Mouse (Mus musculus) neural tube, embryonic 12.5 days (tissue): ENCODE data around the gene Cdk19. TPM values are rescaled to one million over a fixed set of nuclear protein-coding genes. Genes with fewer than 3 reads are reported as not detected.
"Not testable (repeated sequence)": the region's sequence is repeated elsewhere in the genome, so short reads cannot be mapped to it uniquely, and the experiment has no call there.

ENCODE experiments used
- ATAC-seq: fragments of 200-750 bp; cut with Nextera tagmentation; 2 replicates; pipeline ENCODE4 v1.8.0; 2017; ENCODE audit warnings: low read depth, mild to moderate bottlenecking, moderate TSS enrichment, moderate library complexity; ENCODE audit not compliant: low FRiP score
- H3K27ac ChIP-seq: fragments of 300-500 bp; sonication (generic); 2 replicates; pipeline ENCODE4 v1.5.1; 2016
- H3K27me3 ChIP-seq: fragments of 300-500 bp; sonication (generic); replicated peaks from 2 replicates; pipeline ENCODE4 v1.6.1; 2016; ENCODE audit warnings: mild to moderate bottlenecking
- H3K36me3 ChIP-seq: fragments of 300-500 bp; sonication (generic); 2 replicates; pipeline ENCODE4 v1.6.1; 2016; ENCODE audit warnings: mild to moderate bottlenecking
- H3K4me1 ChIP-seq: fragments of 300-500 bp; sonication (generic); 2 replicates; pipeline ENCODE4 v1.6.1; 2016
- H3K4me2 ChIP-seq: fragments of 300-500 bp; sonication (generic); replicated peaks from 2 replicates; pipeline ENCODE4 v1.6.1; 2016; ENCODE audit warnings: mild to moderate bottlenecking
- H3K4me3 ChIP-seq: fragments of 300-500 bp; sonication (generic); 2 replicates; pipeline ENCODE4 v1.5.1; 2016
- H3K9ac ChIP-seq: fragments of 300-500 bp; sonication (generic); 2 replicates; pipeline ENCODE4 v1.6.1; 2016; ENCODE audit warnings: mild to moderate bottlenecking
- H3K9me3 ChIP-seq: fragments of 300-500 bp; sonication (generic); 2 replicates; pipeline ENCODE4 v1.6.1; 2016; ENCODE audit warnings: mild to moderate bottlenecking
- WGBS: fragments of 180-500 bp; shearing (Covaris S2); methylation state at CpG from one replicate; pipeline ENCODE4 v1.1.7; 2016; 5-methylcytosine and 5-hydroxymethylcytosine counted together
- polyA plus RNA-seq: library from polyadenylated mRNA; unstranded; fragments of >200 nt; fragmentation: Nextera tagmentation; extraction: Ambion mirVana; gene quantifications from 2 replicates; pipeline ENCODE4 v1.2.1, GENCODE M21; 2016

The Cdk19 gene
- polyA plus RNA-seq, 1 experiment from 2014 or later = 12.9 TPM

- H3K4me2 ChIP-seq = no peak overlapping the region
- no peaks in the 10 kb centered on the region for H3K36me3 ChIP-seq
- H3K27ac ChIP-seq = no peak overlapping the region
- H3K9ac ChIP-seq = no peak overlapping the region
- no peaks in the 10 kb centered on the region for H3K9me3 ChIP-seq
- H3K27me3 ChIP-seq = no peaks in the 10 kb centered on the region
- peaks cover 6% of the 10 kb centered on the region; the same call in 1 of the 2 replicates for H3K4me1 ChIP-seq
- WGBS = 92% methylated on average over 7 of the region's 7 CpGs
- ATAC-seq = no peak
- no peak overlapping the region for H3K4me3 ChIP-seq
Measured at GRCm38 (mm10) chr10:40500723-40501245, 161.4 kb downstream of the Cdk19 start.

GRCm38 (mm10) chr10:40502734-40503133, 163.4 kb downstream of the Cdk19 start:
- H3K9ac ChIP-seq = no peak overlapping the region
- H3K27ac ChIP-seq = no peak overlapping the region
- H3K9me3 ChIP-seq = no peaks in the 10 kb centered on the region
- no peaks in the 10 kb centered on the region for H3K27me3 ChIP-seq
- no peaks in the 10 kb centered on the region for H3K36me3 ChIP-seq
- H3K4me1 ChIP-seq = peaks cover 6% of the 10 kb centered on the region; the same call in 1 of the 2 replicates
- no peak overlapping the region for H3K4me3 ChIP-seq
- no peak for ATAC-seq
- no peak overlapping the region for H3K4me2 ChIP-seq
- 90% methylated on average over 2 of the region's 3 CpGs for WGBS

DNA sequence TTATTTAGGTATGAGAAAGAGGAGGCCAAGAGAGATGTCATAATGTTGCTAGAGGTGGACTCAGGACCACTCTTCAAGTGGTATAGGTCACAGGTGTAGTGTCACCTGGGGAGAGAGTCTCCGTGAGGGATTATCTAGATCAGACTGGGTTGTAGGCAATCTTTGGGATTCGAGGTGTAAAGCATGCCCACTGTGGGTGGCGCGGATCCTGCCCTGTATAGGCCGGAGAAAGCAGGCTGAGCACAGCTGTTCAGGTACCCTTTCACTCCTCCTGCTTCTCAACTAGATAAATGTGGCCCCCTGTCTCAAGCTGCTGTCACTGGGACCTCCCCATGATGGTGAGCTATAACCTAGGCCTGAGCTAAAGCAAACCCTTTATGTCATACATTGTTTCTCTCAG, 171.0 kb downstream of the Cdk19 start:
- Histone ChIP-seq H3K27ac (no peak overlapping the region), H3K4me3 (no peak overlapping the region), H3K9me3 (peaks cover 4% of the 10 kb centered on the region; the same call in 1 of the 2 replicates), H3K4me1 (no peaks in the 10 kb centered on the region), H3K27me3 (no peaks in the 10 kb centered on the region), H3K36me3 (no peaks in the 10 kb centered on the region), H3K9ac (no peak overlapping the region), H3K4me2 (no peak overlapping the region)
- 94% methylated on average over 5 of the region's 5 CpGs for WGBS
- ATAC-seq = no peak

DNA sequence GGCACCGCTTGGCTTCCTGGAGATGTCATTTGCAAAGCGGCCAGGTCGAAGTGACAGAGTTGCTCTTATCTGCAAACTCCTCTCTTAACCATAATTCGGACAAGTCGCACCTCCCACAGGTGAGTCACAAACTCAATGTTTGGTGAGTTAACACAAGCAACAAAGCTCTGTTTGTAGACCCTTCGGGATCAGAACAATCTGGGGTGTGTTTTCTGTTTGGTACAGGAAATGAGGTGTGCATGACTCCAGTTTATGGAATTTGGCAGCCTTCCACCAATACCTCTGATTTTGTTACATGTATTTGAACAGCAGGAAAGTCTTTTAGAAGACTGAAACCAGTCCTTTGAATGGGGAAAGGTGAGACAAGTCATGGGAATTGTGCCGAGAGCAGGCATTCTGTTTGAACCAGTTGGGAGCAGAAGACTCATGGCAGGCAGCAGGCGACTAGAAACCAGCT, 171.9 kb downstream of the Cdk19 start:
- Histone ChIP-seq H3K4me1 (no peaks in the 10 kb centered on the region), H3K36me3 (no peaks in the 10 kb centered on the region), H3K4me3 (no peak overlapping the region), H3K27ac (no peak overlapping the region), H3K27me3 (no peaks in the 10 kb centered on the region), H3K9me3 (peaks cover 4% of the 10 kb centered on the region; the same call in 1 of the 2 replicates), H3K9ac (no peak overlapping the region), H3K4me2 (no peak overlapping the region)
- WGBS = 92% methylated on average over 8 of the region's 8 CpGs
- no peak for ATAC-seq

DNA sequence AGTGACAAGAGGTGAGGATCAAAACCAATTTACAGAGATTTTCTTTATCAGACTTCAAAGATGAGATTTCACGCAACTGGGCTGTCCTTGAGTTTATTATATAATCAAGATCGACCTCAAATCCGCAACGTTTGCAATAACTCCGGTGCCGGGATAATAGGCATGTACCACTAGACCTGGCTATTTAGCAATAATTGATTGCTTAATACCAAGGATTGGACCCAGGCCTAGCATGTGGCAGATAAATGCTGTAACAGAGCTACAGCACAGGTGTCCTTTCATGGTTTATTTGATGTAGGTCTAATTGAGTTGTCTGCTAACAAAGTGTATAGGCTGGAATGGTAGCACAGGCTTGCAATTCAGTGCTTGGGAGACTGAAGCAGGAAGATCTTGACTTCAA, 172.8 kb downstream of the Cdk19 start:
- no peak overlapping the region for H3K9ac ChIP-seq

GRCm38 (mm10) chr10:40512996-40513395, 173.6 kb downstream of the Cdk19 start:
- not testable (repeated sequence) for H3K4me3 ChIP-seq, H3K36me3 ChIP-seq, H3K9me3 ChIP-seq, H3K4me2 ChIP-seq, ATAC-seq, H3K4me1 ChIP-seq, H3K27me3 ChIP-seq, H3K27ac ChIP-seq, H3K9ac ChIP-seq
- WGBS = 94% methylated on average over 7 of the region's 7 CpGs

More for the DNA sequence above, 172.8 kb downstream of the Cdk19 start:
- Histone ChIP-seq H3K27me3 (no peaks in the 10 kb centered on the region), H3K36me3 (no peaks in the 10 kb centered on the region), H3K9me3 (peaks cover 4% of the 10 kb centered on the region; the same call in 1 of the 2 replicates), H3K4me3 (no peak overlapping the region), H3K27ac (no peak overlapping the region), H3K4me2 (no peak overlapping the region), H3K4me1 (peaks cover 4% of the 10 kb centered on the region)
- 93% methylated on average over 6 of the region's 6 CpGs for WGBS
- no peak for ATAC-seq

DNA sequence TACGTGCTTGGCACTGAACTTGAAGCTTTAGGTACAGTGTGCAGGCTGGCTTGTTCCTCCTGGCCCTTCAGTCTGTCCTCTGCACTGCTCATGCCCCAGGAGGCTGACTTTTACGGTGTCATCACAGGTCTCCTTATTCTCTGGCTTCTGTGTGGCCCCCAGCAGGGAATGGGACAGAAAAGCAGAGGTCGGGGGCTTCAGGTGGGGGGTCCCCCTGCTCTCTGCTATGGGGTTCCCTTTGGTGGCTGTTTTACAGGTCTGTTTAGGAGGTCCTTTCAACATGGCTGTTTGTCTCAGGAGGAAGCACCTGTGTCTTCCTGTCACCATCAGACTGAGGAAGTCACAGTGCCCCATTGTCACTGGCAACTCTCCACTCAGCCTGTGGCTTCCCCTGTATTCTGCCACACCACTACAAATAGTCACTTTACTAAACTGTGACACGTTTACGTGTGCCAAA, 175.9 kb downstream of the Cdk19 start:
- no peak for ATAC-seq
- WGBS = 72% methylated on average over 5 of the region's 5 CpGs

GRCm38 (mm10) chr10:40516421-40516820, 177.1 kb downstream of the Cdk19 start:
- H3K4me1 ChIP-seq = peaks cover 9% of the 10 kb centered on the region
- H3K9ac ChIP-seq = no peak overlapping the region
- no peak overlapping the region for H3K4me3 ChIP-seq
- 51% methylated on average over 4 of the region's 4 CpGs for WGBS
- no peaks in the 10 kb centered on the region for H3K27me3 ChIP-seq
- H3K9me3 ChIP-seq = peaks cover 4% of the 10 kb centered on the region; the same call in 1 of the 2 replicates
- H3K27ac ChIP-seq = no peak overlapping the region
- no peaks in the 10 kb centered on the region for H3K36me3 ChIP-seq
- no peak for ATAC-seq
- no peak overlapping the region for H3K4me2 ChIP-seq

More for the DNA sequence above, 175.9 kb downstream of the Cdk19 start:
- peaks cover 4% of the 10 kb centered on the region for H3K4me1 ChIP-seq
- H3K27me3 ChIP-seq = no peaks in the 10 kb centered on the region
- H3K9ac ChIP-seq = no peak overlapping the region
- H3K36me3 ChIP-seq = no peaks in the 10 kb centered on the region
- no peak overlapping the region for H3K4me3 ChIP-seq
- no peak overlapping the region for H3K27ac ChIP-seq
- H3K4me2 ChIP-seq = no peak overlapping the region
- peaks cover 4% of the 10 kb centered on the region; the same call in 1 of the 2 replicates for H3K9me3 ChIP-seq

DNA sequence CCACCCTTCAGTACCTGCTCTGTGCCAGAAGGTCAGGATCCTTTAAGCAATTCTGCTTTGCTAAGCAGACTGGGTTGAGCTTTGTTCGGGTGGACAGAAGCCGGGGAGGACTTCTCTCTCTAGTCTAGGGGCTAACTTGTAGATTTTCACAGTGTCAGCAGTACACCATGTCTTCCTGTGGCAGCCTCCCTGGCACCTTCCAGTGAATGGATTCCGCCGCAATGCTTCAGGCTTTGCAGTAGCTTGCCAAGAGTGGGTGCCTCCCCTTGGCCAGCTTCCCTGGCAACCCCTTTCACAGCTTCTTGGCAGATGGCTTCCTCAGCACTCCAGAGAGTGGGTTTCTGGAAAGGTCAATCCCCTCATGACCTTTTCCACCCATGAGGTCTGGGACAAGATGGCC, 180.2 kb downstream of the Cdk19 start:
- no peak overlapping the region for H3K4me3 ChIP-seq
- no peaks in the 10 kb centered on the region for H3K27me3 ChIP-seq
- no peaks in the 10 kb centered on the region for H3K9me3 ChIP-seq
- no peak overlapping the region for H3K9ac ChIP-seq
- H3K4me1 ChIP-seq = peaks cover 12% of the 10 kb centered on the region
- no peaks in the 10 kb centered on the region for H3K36me3 ChIP-seq
- no peak overlapping the region for H3K27ac ChIP-seq
- no peak overlapping the region for H3K4me2 ChIP-seq
- no peak for ATAC-seq
- WGBS = 85% methylated on average over 4 of the region's 4 CpGs

GRCm38 (mm10) chr10:40521579-40521978, 182.2 kb downstream of the Cdk19 start:
- no peak overlapping the region for H3K4me3 ChIP-seq
- H3K36me3 ChIP-seq = no peaks in the 10 kb centered on the region
- H3K27ac ChIP-seq = no peak overlapping the region
- H3K27me3 ChIP-seq = no peaks in the 10 kb centered on the region
- peaks cover 9% of the 10 kb centered on the region for H3K4me1 ChIP-seq
- peak; percentile 52; the same call in 1 of the 2 replicates for ATAC-seq
- 2% methylated on average over 12 of the region's 12 CpGs for WGBS
- no peak overlapping the region for H3K9ac ChIP-seq
- no peaks in the 10 kb centered on the region for H3K9me3 ChIP-seq
- H3K4me2 ChIP-seq = peak overlapping the region; percentile 23

DNA sequence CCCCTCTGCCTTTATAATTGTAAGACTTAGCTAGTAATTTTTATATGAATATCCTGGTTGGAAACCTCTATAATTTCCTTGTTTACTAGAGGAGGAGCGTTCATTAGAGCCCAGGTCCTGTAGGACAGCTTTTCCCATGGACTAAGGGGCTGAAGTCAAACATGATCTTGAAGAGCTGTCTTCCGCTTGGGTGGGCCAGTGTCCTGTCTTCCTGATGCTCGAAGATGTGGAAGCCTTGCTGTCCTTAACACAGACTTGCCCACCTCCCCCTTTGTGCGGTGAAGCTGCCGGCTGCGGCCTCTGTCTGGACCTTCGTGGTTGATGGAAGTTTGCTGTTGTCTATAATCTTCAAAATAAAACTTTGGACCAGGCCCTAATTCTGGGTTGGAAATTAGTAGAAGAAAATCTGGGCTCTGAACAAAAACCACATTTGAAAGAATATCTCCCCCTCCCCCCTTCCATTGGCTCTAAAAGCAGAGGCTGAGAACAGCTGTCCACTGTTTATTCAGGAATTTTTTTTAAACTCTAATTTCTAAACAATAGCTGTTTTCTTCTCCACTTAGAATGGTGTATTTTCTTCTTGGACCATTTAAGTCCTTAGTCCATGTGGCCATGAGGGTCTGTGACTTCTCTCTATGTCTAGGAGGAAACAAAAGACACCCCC, 184.1 kb downstream of the Cdk19 start:
- H3K4me3 ChIP-seq = no peak overlapping the region
- H3K27me3 ChIP-seq = no peaks in the 10 kb centered on the region
- peaks cover 8% of the 10 kb centered on the region for H3K4me1 ChIP-seq
- no peak overlapping the region for H3K27ac ChIP-seq
- H3K4me2 ChIP-seq = no peak overlapping the region
- H3K9ac ChIP-seq = no peak overlapping the region
- WGBS = 69% methylated on average over 7 of the region's 7 CpGs
- H3K36me3 ChIP-seq = no peaks in the 10 kb centered on the region
- H3K9me3 ChIP-seq = no peaks in the 10 kb centered on the region
- ATAC-seq = no peak

DNA sequence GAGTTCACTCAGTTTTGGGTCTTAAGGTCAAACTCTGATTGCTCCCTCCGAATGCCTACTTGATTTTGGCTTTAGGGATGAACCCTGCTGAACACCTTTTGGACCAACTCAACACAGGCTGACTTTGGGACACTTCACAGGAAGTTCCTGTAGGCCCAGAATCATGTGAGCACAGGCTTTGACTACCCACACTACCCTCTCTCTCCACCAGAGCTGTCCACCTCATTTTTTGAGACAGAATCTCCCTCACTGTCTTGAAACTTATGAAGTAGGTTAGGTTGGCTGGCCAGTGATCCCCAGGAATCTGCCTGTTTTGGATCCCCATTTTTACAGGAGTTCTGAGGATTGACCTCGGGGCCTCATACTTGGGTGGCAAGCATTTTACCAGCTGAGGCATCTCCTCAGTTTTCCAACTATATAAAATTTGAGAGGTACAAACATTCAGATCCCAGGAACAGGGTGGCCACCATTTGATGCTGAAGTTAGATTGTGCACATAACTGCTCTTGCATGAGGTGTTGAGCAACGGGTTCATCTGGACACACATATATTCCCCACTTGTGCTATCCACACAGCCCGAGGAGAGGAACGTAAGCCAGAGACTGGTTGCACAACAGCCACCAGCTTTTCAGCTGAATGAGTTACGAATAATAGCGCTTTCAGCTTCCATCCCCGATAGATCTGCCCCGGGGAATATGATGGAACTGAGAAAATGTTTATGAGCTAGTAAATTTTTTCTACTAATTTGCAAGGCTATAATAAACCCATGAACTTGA, 184.9 kb downstream of the Cdk19 start:
- H3K4me2 ChIP-seq = no peak overlapping the region
- no peaks in the 10 kb centered on the region for H3K9me3 ChIP-seq
- H3K4me3 ChIP-seq = no peak overlapping the region
- no peak overlapping the region for H3K9ac ChIP-seq
- 67% methylated on average over 9 of the region's 9 CpGs for WGBS
- ATAC-seq = no peak
- H3K4me1 ChIP-seq = peaks cover 8% of the 10 kb centered on the region
- no peak overlapping the region for H3K27ac ChIP-seq
- no peaks in the 10 kb centered on the region for H3K27me3 ChIP-seq
- no peaks in the 10 kb centered on the region for H3K36me3 ChIP-seq
